Mouse (Mus musculus): Measurements from ENCODE around the gene Cpxm1. TPM values are rescaled to one million over a fixed set of nuclear protein-coding genes. Genes with fewer than 3 reads are reported as not detected.

The Cpxm1 gene
- polyA plus RNA-seq, 1 experiment, result 7.7 TPM

- Histone ChIP-seq H3K4me3 (replicated peaks; ENCODE audit: insufficient read depth, low read depth, low read length) (no peak overlapping the region), H3K27ac (ENCODE audit: insufficient read depth, low read length) (no peak overlapping the region), H3K27me3 (ENCODE audit: control insufficient read depth, insufficient read depth, low read length) (no peaks in the 10 kb centered on the region), H3K4me1 (ENCODE audit: control insufficient read depth, insufficient read depth, low read length) (no peaks in the 10 kb centered on the region)
- 12% methylated on average over 5 of the region's 5 CpGs for WGBS
- DNase-seq, result no peak
- TF ChIP-seq POLR2A (IDR thresholded peaks at IDR 0.05; ENCODE audit: borderline replicate concordance, insufficient read depth, low read length) (no peak), CTCF (IDR thresholded peaks at IDR 0.05; ENCODE audit: borderline replicate concordance, insufficient read depth, low read depth, low read length) (no peak)
Measured at GRCm38 (mm10) chr2:130351758-130352339, 45.5 kb downstream of the Cpxm1 start.

- no peak for DNase-seq
- Histone ChIP-seq H3K4me3 (replicated peaks; ENCODE audit: insufficient read depth, low read depth, low read length) (no peak overlapping the region), H3K27me3 (ENCODE audit: control insufficient read depth, insufficient read depth, low read length) (no peaks in the 10 kb centered on the region), H3K4me1 (ENCODE audit: control insufficient read depth, insufficient read depth, low read length) (no peaks in the 10 kb centered on the region), H3K27ac (ENCODE audit: insufficient read depth, low read length) (no peak overlapping the region)
- 87% methylated on average over 3 of the region's 3 CpGs for WGBS
- TF ChIP-seq CTCF (IDR thresholded peaks at IDR 0.05; ENCODE audit: borderline replicate concordance, insufficient read depth, low read depth, low read length), result no peak
Measured at GRCm38 (mm10) chr2:130350376-130350775, 47.0 kb downstream of the Cpxm1 start.

- H3K4me1 ChIP-seq (ENCODE audit: control insufficient read depth, insufficient read depth, low read length), result no peaks in the 10 kb centered on the region
- TF ChIP-seq POLR2A (IDR thresholded peaks at IDR 0.05; ENCODE audit: borderline replicate concordance, insufficient read depth, low read length), result no peak
- TF ChIP-seq CTCF (IDR thresholded peaks at IDR 0.05; ENCODE audit: borderline replicate concordance, insufficient read depth, low read depth, low read length), result no peak
- H3K27ac ChIP-seq (ENCODE audit: insufficient read depth, low read length), result no peak overlapping the region
- DNase-seq, result no peak
- H3K27me3 ChIP-seq (ENCODE audit: control insufficient read depth, insufficient read depth, low read length), result no peaks in the 10 kb centered on the region
- H3K4me3 ChIP-seq (replicated peaks; ENCODE audit: insufficient read depth, low read depth, low read length), result no peak overlapping the region
- WGBS, result 87% methylated on average over 7 of the region's 7 CpGs
Measured at GRCm38 (mm10) chr2:130341220-130341580, 56.2 kb downstream of the Cpxm1 start.

Other genes with a start within 250 kb of the Cpxm1 start
- 168 and 195 TPM in 2 replicates for gene Snrpb, start 218.2 kb downstream of the Cpxm1 start, polyA plus RNA-seq (2012; rRNA removed)
- not detected in 2 replicates for gene Tmc2, start 202.4 kb downstream of the Cpxm1 start, polyA plus RNA-seq (2012; rRNA removed)
- 145 and 152 TPM in 2 replicates for gene Nop56, start 123.1 kb downstream of the Cpxm1 start, polyA plus RNA-seq (2012; rRNA removed)
- gene Idh3b, start 113.0 kb downstream of the Cpxm1 start, polyA plus RNA-seq (2012; rRNA removed), result 514 and 530 TPM in 2 replicates
- gene Ebf4, start 102.4 kb downstream of the Cpxm1 start, polyA plus RNA-seq (2012; rRNA removed), result 10.2 and 10.6 TPM in 2 replicates
- gene Gm28372, start 7.7 kb upstream of the Cpxm1 start, polyA plus RNA-seq (2012; rRNA removed), result not detected in 2 replicates
- not detected in 2 replicates for gene 1700020A23Rik, start 7.7 kb upstream of the Cpxm1 start, polyA plus RNA-seq (2012; rRNA removed)
- gene Tmem239, start 8.9 kb upstream of the Cpxm1 start, polyA plus RNA-seq (2012; rRNA removed), result not detected in 2 replicates
- 120 and 128 TPM in 2 replicates for gene Vps16, start 26.8 kb upstream of the Cpxm1 start, polyA plus RNA-seq (2012; rRNA removed)
- gene Pced1a, start 27.1 kb upstream of the Cpxm1 start, polyA plus RNA-seq (2012; rRNA removed), result 21.8 and 23.5 TPM in 2 replicates
- gene Ptpra, start 52.7 kb upstream of the Cpxm1 start, polyA plus RNA-seq (2012; rRNA removed), result 157 and 159 TPM in 2 replicates
- 95.6 and 95.9 TPM in 2 replicates for gene Mrps26, start 166.2 kb upstream of the Cpxm1 start, polyA plus RNA-seq (2012; rRNA removed)
- gene Oxt, start 178.6 kb upstream of the Cpxm1 start, polyA plus RNA-seq (2012; rRNA removed), result 0.33 and 0.67 TPM in 2 replicates
- not detected in 2 replicates for gene Avp, start 185.0 kb upstream of the Cpxm1 start, polyA plus RNA-seq (2012; rRNA removed)
- 5.4 and 5.7 TPM in 2 replicates for gene Fastkd5, start 232.5 kb upstream of the Cpxm1 start, polyA plus RNA-seq (2012; rRNA removed)
- 9.6 and 9.8 TPM in 2 replicates for gene Ubox5, start 232.5 kb upstream of the Cpxm1 start, polyA plus RNA-seq (2012; rRNA removed)
- 89.4 and 94.9 TPM in 2 replicates for gene Lzts3, start 245.2 kb upstream of the Cpxm1 start, polyA plus RNA-seq (2012; rRNA removed)